Mouse (Mus musculus): ENCODE results near the gene Vps13d.

GRCm38 (mm10) chr4:145209690-145210088 lies 14.9 kb upstream of the Vps13d start:
- TF ChIP-seq POLR2A (IDR thresholded peaks at IDR 0.05; ENCODE audit: control insufficient read depth, extremely low read depth, insufficient read depth, low read length, poor library complexity): no peak
- no peak for TF ChIP-seq CTCF (IDR thresholded peaks at IDR 0.05; ENCODE audit: borderline replicate concordance, control insufficient read depth, extremely low read depth, insufficient read depth, low read length, poor library complexity)
